Mouse (Mus musculus): ENCODE measurements around the gene Osbpl9.
A peak's percentile ranks its signal among the peaks of the same experiment; 100 is the strongest.

Gene Osbpl9

GRCm38 (mm10) chr4:109204416-109204815, 2.3 kb upstream of the Osbpl9 start:
- no peak for DNase-seq

- no peak for DNase-seq
Measured at GRCm38 (mm10) chr4:109203931-109204330, 1.9 kb upstream of the Osbpl9 start.

- DNase-seq = no peak
Measured at GRCm38 (mm10) chr4:109199069-109199468, 3.0 kb downstream of the Osbpl9 start.

GRCm38 (mm10) chr4:109195900-109196629, 6.0 kb downstream of the Osbpl9 start:
- DNase-seq = no peak

GRCm38 (mm10) chr4:109193886-109194285, 8.2 kb downstream of the Osbpl9 start:
- no peak for DNase-seq

- DNase-seq = no peak
Measured at GRCm38 (mm10) chr4:109191598-109191997, 10.5 kb downstream of the Osbpl9 start.

- DNase-seq = no peak
Measured at GRCm38 (mm10) chr4:109185616-109186405, 16.3 kb downstream of the Osbpl9 start.

- DNase-seq = no peak
Measured at GRCm38 (mm10) chr4:109175677-109176076, 26.4 kb downstream of the Osbpl9 start.

- DNase-seq = no peak
Measured at GRCm38 (mm10) chr4:109173775-109174440, 28.2 kb downstream of the Osbpl9 start.

- DNase-seq = no peak
Measured at GRCm38 (mm10) chr4:109173369-109173768, 28.7 kb downstream of the Osbpl9 start.

- DNase-seq = peak; percentile 42 to 68
Measured at GRCm38 (mm10) chr4:109165521-109166173, 36.4 kb downstream of the Osbpl9 start.

- DNase-seq = no peak
Measured at GRCm38 (mm10) chr4:109156481-109157261, 45.4 kb downstream of the Osbpl9 start.

- no peak for DNase-seq
Measured at GRCm38 (mm10) chr4:109156073-109156472, 46.0 kb downstream of the Osbpl9 start.

GRCm38 (mm10) chr4:109150214-109150613, 51.9 kb downstream of the Osbpl9 start:
- DNase-seq = no peak

GRCm38 (mm10) chr4:109149411-109149810, 52.7 kb downstream of the Osbpl9 start:
- DNase-seq = no peak

GRCm38 (mm10) chr4:109147278-109148038, 54.6 kb downstream of the Osbpl9 start:
- peak; percentile 25 to 36 for DNase-seq

- no peak for DNase-seq
Measured at GRCm38 (mm10) chr4:109143091-109143490, 59.0 kb downstream of the Osbpl9 start.

- DNase-seq = no peak
Measured at GRCm38 (mm10) chr4:109138551-109138950, 63.5 kb downstream of the Osbpl9 start.

GRCm38 (mm10) chr4:109136475-109137125, 65.5 kb downstream of the Osbpl9 start:
- peak; percentile 37 to 42 for DNase-seq

GRCm38 (mm10) chr4:109134955-109135354, 67.1 kb downstream of the Osbpl9 start:
- no peak for DNase-seq

All from thymus, postnatal 36 days (tissue).